Mouse (Mus musculus) left cerebral cortex, adult 18-20 months (tissue): ENCODE results near the gene Nek8. TPM values are rescaled to one million over a fixed set of nuclear protein-coding genes. Genes with fewer than 3 reads are reported as not detected.
"Not testable (repeated sequence)": the region's sequence is repeated elsewhere in the genome, so short reads cannot be mapped to it uniquely, and the experiment has no call there.

ENCODE experiments used
- DNase-seq, 2 experiments: peaks; one replicate each; pipeline ENCODE4 v3.0.0; 2021 to 2022; ENCODE audit warnings: low spot score in 2 of 2, mixed read lengths in 1 of 2
- long read RNA-seq, 2 experiments: library from polyadenylated mRNA; stranded (forward); transcript quantifications; one replicate each; pipeline ENCODE4 v2.0.0; 2021
- total RNA-seq, 2 experiments: library from RNA; stranded (reverse); gene quantifications; 2 replicates each; pipeline ENCODE4 v1.2.3; 2021

Gene Nek8
- 1 to 10 TPM; 3.2 to 3.5 TPM for total RNA-seq
- long read RNA-seq, experiment 1, partial matches to known transcripts: 0 of 8 reads
- long read RNA-seq, experiment 1, other reads (novel, unspliced or antisense): 2 of 8 reads
- long read RNA-seq, experiment 2, partial matches to known transcripts: 0 of 3 reads
- long read RNA-seq, experiment 2, other reads (novel, unspliced or antisense): 1 of 3 reads

GRCm38 (mm10) chr11:78176402-78176862 is at the start of gene Nek8, which contains the start of gene Tlcd1:
TSS of gene Nek8 (minus strand) at chr11:78176675.
TSS of gene Tlcd1 (plus strand) at chr11:78176711.
- peak; percentile 76 to 78 for DNase-seq

GRCm38 (mm10) chr11:78223586-78223985 is 47.1 kb upstream of the Nek8 start:
- no peak for DNase-seq

- DNase-seq: no peak
These were observed 39.3 kb upstream of the Nek8 start for GRCm38 (mm10) chr11:78215709-78216317.

GRCm38 (mm10) chr11:78213086-78213817 is 36.8 kb upstream of the Nek8 start:
- no peak for DNase-seq

GRCm38 (mm10) chr11:78211513-78211912 is 35.0 kb upstream of the Nek8 start:
- no peak for DNase-seq

- DNase-seq: no peak
These were observed 34.1 kb upstream of the Nek8 start for GRCm38 (mm10) chr11:78210615-78211014.

- no peak for DNase-seq
These were observed 33.4 kb upstream of the Nek8 start for GRCm38 (mm10) chr11:78209886-78210285.

GRCm38 (mm10) chr11:78207190-78207589 is 30.7 kb upstream of the Nek8 start:
- DNase-seq: no peak

- no peak for DNase-seq
These were observed 29.1 kb upstream of the Nek8 start for GRCm38 (mm10) chr11:78205361-78206206.

GRCm38 (mm10) chr11:78204287-78204686 is 27.8 kb upstream of the Nek8 start:
- DNase-seq: no peak

- no peak for DNase-seq
These were observed 25.9 kb upstream of the Nek8 start for GRCm38 (mm10) chr11:78202372-78202771.

GRCm38 (mm10) chr11:78195101-78195863 is 18.8 kb upstream of the Nek8 start:
- DNase-seq: no peak

GRCm38 (mm10) chr11:78194411-78195100 is 18.1 kb upstream of the Nek8 start:
- DNase-seq: no peak

GRCm38 (mm10) chr11:78193113-78193512 is 16.6 kb upstream of the Nek8 start, which contains the start of gene Proca1:
TSS of gene Proca1 (plus strand) at chr11:78193392.
- no peak for DNase-seq

- no peak for DNase-seq
These were observed 13.6 kb upstream of the Nek8 start for GRCm38 (mm10) chr11:78190041-78190440.

- DNase-seq: peak; percentile 48 to 61
These were observed 13.0 kb upstream of the Nek8 start for GRCm38 (mm10) chr11:78189234-78190040.

GRCm38 (mm10) chr11:78188331-78189233 is 12.1 kb upstream of the Nek8 start, which contains the start of gene Rab34:
TSS of gene Rab34 (plus strand) at chr11:78188430.
- DNase-seq: peak; percentile 29 to 52

GRCm38 (mm10) chr11:78184702-78185101 is 8.2 kb upstream of the Nek8 start:
- DNase-seq: not testable (repeated sequence)
